Comparison of ENCODE assay signal across 15 mouse cellular contexts in the genomic region with DNA sequence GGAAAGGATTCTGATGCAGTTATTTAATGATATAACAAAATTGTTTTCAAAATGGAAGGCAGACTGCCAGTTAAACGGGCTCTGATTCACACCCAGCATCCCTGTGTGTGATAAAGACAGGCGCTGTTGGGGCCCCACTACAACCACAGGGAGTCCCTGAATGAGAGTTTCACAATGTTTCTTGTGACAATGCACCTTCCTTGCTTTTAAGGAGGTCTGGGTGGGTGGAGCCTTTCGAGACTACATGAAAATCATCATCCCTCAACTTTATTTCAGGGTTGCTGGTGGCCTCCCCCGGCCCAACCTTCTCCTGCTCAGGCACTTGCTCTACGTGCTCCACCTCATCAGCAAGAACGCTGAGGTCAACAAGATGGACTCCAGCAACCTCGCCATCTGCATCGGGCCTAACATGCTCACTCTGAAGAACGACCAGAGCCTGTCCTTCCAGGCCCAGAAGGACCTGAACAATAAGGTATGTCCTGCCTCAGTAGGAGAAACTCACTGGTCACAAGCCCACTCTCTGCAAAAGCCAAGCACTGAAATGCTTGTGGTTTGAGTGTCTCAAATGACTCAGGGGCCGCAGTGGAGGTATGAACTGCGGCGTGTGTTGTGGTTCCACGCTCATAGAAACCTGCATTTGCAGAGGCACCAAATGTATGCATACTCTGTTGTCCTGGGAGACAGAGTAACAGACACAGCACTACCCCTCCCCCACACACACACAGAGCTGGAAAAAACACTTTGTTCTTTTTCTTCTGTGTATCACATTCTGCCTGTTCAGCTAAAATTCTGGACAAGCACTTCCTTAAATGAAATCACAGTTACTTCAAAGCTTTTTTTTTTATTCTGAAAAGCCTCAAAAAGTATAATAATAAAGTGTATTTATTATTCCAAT. TPM values are rescaled to one million over a fixed set of nuclear protein-coding genes. Genes with fewer than 3 reads are reported as not detected.
A peak's percentile ranks its signal among the peaks of the same experiment; 100 is the strongest.
DNase-seq lines count a peak whose midpoint lies in the region; ATAC-seq and TF ChIP-seq lines count a peak whose summit lies in the region.
"Had no signal": no experiment of that assay in that cellular context is flagged by ENCODE, and none has a peak within 500 bp of the region (broad histone marks: within the 10 kb centered on the region; RNA-seq: fewer than 3 reads in every experiment).

No protein-coding gene starts in this region.

- 79% methylated on average over 13 of the region's 13 CpGs for WGBS in lung, postnatal 0 days
- 79% methylated on average over 13 of the region's 13 CpGs for WGBS in embryonic facial prominence, embryonic 12.5 days
- WGBS in limb, embryonic 14.5 days: 73% methylated on average over 13 of the region's 13 CpGs

- no peaks in the 10 kb centered on the region for H3K27me3 ChIP-seq in lung, postnatal 0 days (replicated peaks; ENCODE audit: insufficient read depth, low read length)
- H3K27me3 ChIP-seq in CH12.LX (replicated peaks): no peaks in the 10 kb centered on the region
- H3K27me3 ChIP-seq in embryonic facial prominence, embryonic 12.5 days: no peaks in the 10 kb centered on the region
- H3K27me3 ChIP-seq in limb, embryonic 14.5 days (ENCODE audit: control insufficient read depth, insufficient read depth, low read length): no peaks in the 10 kb centered on the region
- H3K27me3 ChIP-seq: limb, embryonic 15.5 days; neural tube, embryonic 12.5 days; stomach, embryonic 15.5 days had no signal

- H3K4me2 ChIP-seq in lung, postnatal 0 days (replicated peaks; ENCODE audit: low read depth, low read length): no peak overlapping the region
- H3K4me2 ChIP-seq in CH12.LX (ENCODE audit: insufficient read depth, low read depth, poor library complexity, severe bottlenecking): no peak overlapping the region
- H3K4me2 ChIP-seq in embryonic facial prominence, embryonic 12.5 days (replicated peaks): no peak overlapping the region
- H3K4me2 ChIP-seq in limb, embryonic 14.5 days (replicated peaks; ENCODE audit: low read depth, low read length, severe bottlenecking): no peak overlapping the region
- H3K4me2 ChIP-seq: limb, embryonic 15.5 days; neural tube, embryonic 12.5 days; stomach, embryonic 15.5 days had no signal

- no peak overlapping the region for H3K4me3 ChIP-seq in lung, postnatal 0 days (ENCODE audit: low read depth, low read length)
- no peak overlapping the region for H3K4me3 ChIP-seq in CH12.LX (replicated peaks in 1 of 3; ENCODE audit: low read depth in 2 of 3, low read length in 2 of 3, poor library complexity in 1 of 3)
- no peak overlapping the region for H3K4me3 ChIP-seq in embryonic facial prominence, embryonic 12.5 days
- no peak overlapping the region for H3K4me3 ChIP-seq in limb, embryonic 14.5 days (replicated peaks; ENCODE audit: low read length)
- H3K4me3 ChIP-seq: heart, embryonic 10.5 days; limb, embryonic 15.5 days; neural tube, embryonic 12.5 days; stomach, embryonic 15.5 days had no signal

- no peak overlapping the region for H3K27ac ChIP-seq in lung, postnatal 0 days (ENCODE audit: low read length)
- H3K27ac ChIP-seq in CH12.LX (ENCODE audit: insufficient read depth, low read depth): no peak overlapping the region
- 0 out of 2 replicates have a peak overlapping the region, but pooled peaks have one; percentile 23 for H3K27ac ChIP-seq in embryonic facial prominence, embryonic 12.5 days
- H3K27ac ChIP-seq in limb, embryonic 14.5 days (replicated peaks; ENCODE audit: low read depth, low read length): peak overlapping the region; percentile 38; the same call in 1 of the 2 replicates
- H3K27ac ChIP-seq: heart, embryonic 10.5 days; limb, embryonic 15.5 days; neural tube, embryonic 12.5 days; stomach, embryonic 15.5 days had no signal

- no peak for TF ChIP-seq RAD21 in CH12.LX (IDR thresholded peaks at IDR 0.05; ENCODE audit: low read depth, low read length)

- peak; percentile 77 for DNase-seq in lung, postnatal 0 days (ENCODE audit: low spot score)
- no peak for DNase-seq in lung, postnatal 14 days
- DNase-seq in CH12.LX (ENCODE audit: extremely low read depth): no peak
- DNase-seq in limb, embryonic 14.5 days (ENCODE audit: low spot score): no peak
- DNase-seq in urinary bladder, postnatal 4 days (ENCODE audit: low spot score in 2 of 2): no peak
- DNase-seq in gastrocnemius, adult 18-20 months (ENCODE audit: low spot score): no peak
- DNase-seq: cerebellum, adult 11 months; lung, postnatal 4 days; right cerebral cortex, adult 18-20 months had no signal

- H3K36me3 ChIP-seq in lung, postnatal 0 days (ENCODE audit: insufficient read depth, low read length): no peaks in the 10 kb centered on the region
- H3K36me3 ChIP-seq in CH12.LX (replicated peaks in 1 of 2; ENCODE audit: control insufficient read depth in 1 of 2, insufficient read depth in 1 of 2, low read length in 1 of 2): peaks cover 34 to 45% of the 10 kb centered on the region in 2 experiments
- no peaks in the 10 kb centered on the region for H3K36me3 ChIP-seq in embryonic facial prominence, embryonic 12.5 days
- H3K36me3 ChIP-seq in limb, embryonic 14.5 days (ENCODE audit: control insufficient read depth, insufficient read depth, low read length): no peaks in the 10 kb centered on the region
- H3K36me3 ChIP-seq: heart, embryonic 10.5 days; limb, embryonic 15.5 days; neural tube, embryonic 12.5 days; stomach, embryonic 15.5 days had no signal

- in situ Hi-C loops in CH12.LX (cut with MboI; ENCODE audit: low pct_ligation_motif_present, low pct_unique_long_range_greater_than_20kb, low sequenced_read_pairs): no loop called here

- no peak for TF ChIP-seq EP300 in lung, postnatal 0 days (IDR thresholded peaks at IDR 0.05)
- no peak for TF ChIP-seq EP300 in CH12.LX (IDR thresholded peaks at IDR 0.05; ENCODE audit: low read length)

- ATAC-seq in lung, postnatal 0 days: peak; percentile 74
- no peak for ATAC-seq in embryonic facial prominence, embryonic 12.5 days (ENCODE audit: insufficient number of reproducible peaks, insufficient read depth, low FRiP score, low TSS enrichment)
- no peak; the same call in 1 of the 2 replicates for ATAC-seq in limb, embryonic 14.5 days (ENCODE audit: low FRiP score, low read depth)
- no peak for ATAC-seq in megakaryocyte-erythroid progenitor cell, adult 5-6 weeks (replicated peaks; ENCODE audit: low FRiP score, low TSS enrichment, poor library complexity, severe bottlenecking)

- dilution Hi-C loops in CH12.LX (cut with MboI; ENCODE audit: extremely low pct_ligation_motif_present, extremely low pct_unique_long_range_greater_than_20kb, low sequenced_read_pairs): no loop called here

- H3K9ac ChIP-seq in lung, postnatal 0 days (replicated peaks; ENCODE audit: low read depth): no peak overlapping the region
- H3K9ac ChIP-seq in CH12.LX (ENCODE audit: insufficient read depth, low read depth): no peak overlapping the region
- H3K9ac ChIP-seq in embryonic facial prominence, embryonic 12.5 days: no peak overlapping the region
- H3K9ac ChIP-seq in limb, embryonic 14.5 days (ENCODE audit: low read depth, low read length, severe bottlenecking): no peak overlapping the region
- H3K9ac ChIP-seq: limb, embryonic 15.5 days; neural tube, embryonic 12.5 days; stomach, embryonic 15.5 days had no signal

- peaks cover 2% of the 10 kb centered on the region for H3K79me2 ChIP-seq in CH12.LX (replicated peaks; ENCODE audit: control insufficient read depth, extremely low read depth, insufficient read depth, poor library complexity, severe bottlenecking)

- TF ChIP-seq POLR2A in CH12.LX (IDR thresholded peaks at IDR 0.05; ENCODE audit: low read depth, low read length): no peak
- no peak for TF ChIP-seq POLR2A in limb, embryonic 14.5 days (IDR thresholded peaks at IDR 0.05; ENCODE audit: borderline replicate concordance, extremely low read depth, insufficient read depth, insufficient read length)

- H3K4me1 ChIP-seq in lung, postnatal 0 days (ENCODE audit: insufficient read depth, low read depth, low read length): no peaks in the 10 kb centered on the region
- H3K4me1 ChIP-seq in CH12.LX (ENCODE audit: control insufficient read depth in 1 of 2, insufficient read depth in 2 of 2): peaks cover 5 to 33% of the 10 kb centered on the region in 2 experiments; a peak in 3 of 4 replicates
- peaks cover 10% of the 10 kb centered on the region for H3K4me1 ChIP-seq in embryonic facial prominence, embryonic 12.5 days
- H3K4me1 ChIP-seq in limb, embryonic 14.5 days (ENCODE audit: control insufficient read depth, insufficient read depth, low read length): 0 out of 2 replicates have a peak, but pooled peaks cover 7% of the 10 kb centered on the region
- H3K4me1 ChIP-seq: stomach, embryonic 15.5 days had no signal

- TF ChIP-seq CTCF in lung, postnatal 0 days (IDR thresholded peaks at IDR 0.05): no peak
- no peak for TF ChIP-seq CTCF in CH12.LX (conservative IDR thresholded peaks at IDR 0.05 in 1 of 2, IDR thresholded peaks at IDR 0.05 in 1 of 2; ENCODE audit: low read depth in 2 of 2, low read length in 2 of 2)

- no peaks in the 10 kb centered on the region for H3K9me3 ChIP-seq in lung, postnatal 0 days (ENCODE audit: low read length)
- no peaks in the 10 kb centered on the region for H3K9me3 ChIP-seq in CH12.LX (replicated peaks; ENCODE audit: low read length)
- H3K9me3 ChIP-seq in embryonic facial prominence, embryonic 12.5 days: no peaks in the 10 kb centered on the region
- H3K9me3 ChIP-seq in limb, embryonic 14.5 days (ENCODE audit: control insufficient read depth, low read length): no peaks in the 10 kb centered on the region
- H3K9me3 ChIP-seq: heart, embryonic 10.5 days; limb, embryonic 15.5 days; neural tube, embryonic 12.5 days; stomach, embryonic 15.5 days had no signal

RNA-seq across cellular contexts. Expression of a gene that starts 5.5 kb away (rescaled TPM):
- polyA plus RNA-seq in lung, postnatal 0 days (2015; fragmentation: Nextera tagmentation; extraction: Ambion mirVana): 1.3 and 1.4 TPM in 2 replicates
- total RNA-seq in CH12.LX (2012; rRNA removed) (16.3 and 16.4 TPM in 2 replicates), CH12.LX (2014; rRNA removed) (18.5 and 20.9 TPM in 2 replicates)
- polyA plus RNA-seq in CH12.LX (2012; ENCODE audit: insufficient read length, low read depth): 12.9 and 14.2 TPM in 2 replicates
- 0.60 and 0.69 TPM in 2 replicates for polyA plus RNA-seq in embryonic facial prominence, embryonic 12.5 days (2016; fragmentation: Nextera tagmentation; extraction: Ambion mirVana)
- polyA plus RNA-seq in limb, embryonic 14.5 days (2012; rRNA removed): 0.64 TPM in 2 replicates
- 0.65 and 1.1 TPM in 2 replicates for polyA plus RNA-seq in limb, embryonic 14.5 days (2014; fragmentation: Nextera tagmentation; extraction: Ambion mirVana)
- total RNA-seq in gastrocnemius, adult 18-20 months (2021): 1 to 10 TPM; 2.2 to 2.4 TPM
- total RNA-seq in megakaryocyte-erythroid progenitor cell, adult 5-6 weeks (2014; fragmentation: Nextera tagmentation): 6.7 TPM in 1 of 2 replicates, not detected in the other
- 1.8 and 4.0 TPM in 2 replicates for total RNA-seq in megakaryocyte-erythroid progenitor cell, adult 5-6 weeks (2017)

RNA-seq across cellular contexts. Expression of a gene that starts 14.1 kb away (rescaled TPM):
- 58.1 and 60.5 TPM in 2 replicates for polyA plus RNA-seq in lung, postnatal 0 days (2015; fragmentation: Nextera tagmentation; extraction: Ambion mirVana)
- 15.2 and 23.7 TPM in 2 replicates for total RNA-seq in CH12.LX (2012; rRNA removed)
- 8.2 and 9.9 TPM in 2 replicates for total RNA-seq in CH12.LX (2014; rRNA removed)
- polyA plus RNA-seq in CH12.LX (2012; ENCODE audit: insufficient read length, low read depth): 17.8 and 18.8 TPM in 2 replicates
- polyA plus RNA-seq in embryonic facial prominence, embryonic 12.5 days (2016; fragmentation: Nextera tagmentation; extraction: Ambion mirVana): 50.0 and 55.3 TPM in 2 replicates
- polyA plus RNA-seq in limb, embryonic 14.5 days (2012; rRNA removed): 31.3 and 40.4 TPM in 2 replicates
- 56.4 and 59.1 TPM in 2 replicates for polyA plus RNA-seq in limb, embryonic 14.5 days (2014; fragmentation: Nextera tagmentation; extraction: Ambion mirVana)
- 10 to 100 TPM; 19.4 to 27.6 TPM for total RNA-seq in gastrocnemius, adult 18-20 months (2021)
- 43.0 and 50.2 TPM in 2 replicates for total RNA-seq in megakaryocyte-erythroid progenitor cell, adult 5-6 weeks (2014; fragmentation: Nextera tagmentation)
- total RNA-seq in megakaryocyte-erythroid progenitor cell, adult 5-6 weeks (2017): 59.1 and 67.3 TPM in 2 replicates

Comparison
In these comparisons a context has a peak if more than half of its experiments do, and no peak if none do; other contexts are left out.
1. H3K27ac ChIP-seq: peak in embryonic facial prominence, embryonic 12.5 days (single experiment) and limb, embryonic 14.5 days (single experiment); none in lung, postnatal 0 days (single experiment) and CH12.LX (single experiment).